Mouse (Mus musculus): Measurements from ENCODE around the gene Olfr957. TPM values are rescaled to one million over a fixed set of nuclear protein-coding genes. Genes with fewer than 3 reads are reported as not detected.

Olfr957 gene
- total RNA-seq (2014; fragmentation: Nextera tagmentation), result not detected in 2 replicates
- total RNA-seq (2017), result not detected in 2 replicates

- no peak for ATAC-seq (replicated peaks; ENCODE audit: poor library complexity, severe bottlenecking)
These were observed at the start of gene Olfr957 for GRCm38 (mm10) chr9:39515531-39515930. Gene Olfr957, minus strand, starts transcription at chr9:39515809.

- no peak for ATAC-seq (replicated peaks; ENCODE audit: poor library complexity, severe bottlenecking)
These were observed 42.7 kb upstream of the Olfr957 start for GRCm38 (mm10) chr9:39558349-39558647.

GRCm38 (mm10) chr9:39557529-39558348 is 42.1 kb upstream of the Olfr957 start:
- no peak for ATAC-seq (replicated peaks; ENCODE audit: poor library complexity, severe bottlenecking)

- no peak for ATAC-seq (replicated peaks; ENCODE audit: poor library complexity, severe bottlenecking)
These were observed 38.3 kb upstream of the Olfr957 start, which contains the start of gene Olfr958 for GRCm38 (mm10) chr9:39553946-39554345. Gene Olfr958, minus strand, starts transcription at chr9:39554054.

GRCm38 (mm10) chr9:39550806-39551205 is 35.2 kb upstream of the Olfr957 start:
- ATAC-seq (replicated peaks; ENCODE audit: poor library complexity, severe bottlenecking), result no peak

GRCm38 (mm10) chr9:39523616-39524285 is 8.1 kb upstream of the Olfr957 start:
- no peak for ATAC-seq (replicated peaks; ENCODE audit: poor library complexity, severe bottlenecking)

- no peak for ATAC-seq (replicated peaks; ENCODE audit: poor library complexity, severe bottlenecking)
These were observed 3.0 kb upstream of the Olfr957 start for GRCm38 (mm10) chr9:39518595-39518994.

GRCm38 (mm10) chr9:39509412-39509811 is 6.2 kb downstream of the Olfr957 start:
- ATAC-seq (replicated peaks; ENCODE audit: poor library complexity, severe bottlenecking), result no peak

- ATAC-seq (replicated peaks; ENCODE audit: poor library complexity, severe bottlenecking), result peak; percentile 56
These were observed 6.6 kb downstream of the Olfr957 start for GRCm38 (mm10) chr9:39508998-39509397.

- ATAC-seq (replicated peaks; ENCODE audit: poor library complexity, severe bottlenecking), result no peak
These were observed 21.7 kb downstream of the Olfr957 start, which contains the start of gene Olfr44 for GRCm38 (mm10) chr9:39493895-39494294. Gene Olfr44, minus strand, starts transcription at chr9:39493995.

- ATAC-seq (replicated peaks; ENCODE audit: poor library complexity, severe bottlenecking), result no peak
These were observed 43.8 kb downstream of the Olfr957 start, which contains the start of gene Olfr955 for GRCm38 (mm10) chr9:39471844-39472243. Gene Olfr955, minus strand, starts transcription at chr9:39471944.

Other genes starting within 250 kb of the Olfr957 start
- not detected in 2 replicates for gene Olfr945, start 239.0 kb downstream of the Olfr957 start, total RNA-seq (2014; fragmentation: Nextera tagmentation)
- gene Olfr945, start 239.0 kb downstream of the Olfr957 start, total RNA-seq (2017), result not detected in 2 replicates
- not detected in 2 replicates for gene Olfr948, start 189.8 kb downstream of the Olfr957 start, total RNA-seq (2014; fragmentation: Nextera tagmentation)
- not detected in 2 replicates for gene Olfr948, start 189.8 kb downstream of the Olfr957 start, total RNA-seq (2017)
- gene Olfr951, start 128.4 kb downstream of the Olfr957 start, total RNA-seq (2014; fragmentation: Nextera tagmentation), result not detected in 2 replicates
- not detected in 2 replicates for gene Olfr951, start 128.4 kb downstream of the Olfr957 start, total RNA-seq (2017)
- gene Olfr952, start 88.7 kb downstream of the Olfr957 start, total RNA-seq (2014; fragmentation: Nextera tagmentation), result not detected in 2 replicates
- gene Olfr952, start 88.7 kb downstream of the Olfr957 start, total RNA-seq (2017), result not detected in 2 replicates
- gene Olfr954, start 59.1 kb downstream of the Olfr957 start, total RNA-seq (2014; fragmentation: Nextera tagmentation), result not detected in 2 replicates
- not detected in 2 replicates for gene Olfr954, start 59.1 kb downstream of the Olfr957 start, total RNA-seq (2017)
- gene Olfr955, start 43.9 kb downstream of the Olfr957 start, total RNA-seq (2014; fragmentation: Nextera tagmentation), result not detected in 2 replicates
- not detected in 2 replicates for gene Olfr955, start 43.9 kb downstream of the Olfr957 start, total RNA-seq (2017)
- not detected in 2 replicates for gene Olfr44, start 21.8 kb downstream of the Olfr957 start, total RNA-seq (2014; fragmentation: Nextera tagmentation)
- not detected in 2 replicates for gene Olfr44, start 21.8 kb downstream of the Olfr957 start, total RNA-seq (2017)
- not detected in 2 replicates for gene Olfr958, start 38.2 kb upstream of the Olfr957 start, total RNA-seq (2014; fragmentation: Nextera tagmentation)
- gene Olfr958, start 38.2 kb upstream of the Olfr957 start, total RNA-seq (2017), result not detected in 2 replicates
- not detected in 2 replicates for gene Olfr959, start 59.8 kb upstream of the Olfr957 start, total RNA-seq (2014; fragmentation: Nextera tagmentation)
- not detected in 2 replicates for gene Olfr959, start 59.8 kb upstream of the Olfr957 start, total RNA-seq (2017)
- not detected in 2 replicates for gene AW551984, start 88.6 kb upstream of the Olfr957 start, total RNA-seq (2014; fragmentation: Nextera tagmentation)
- gene AW551984, start 88.6 kb upstream of the Olfr957 start, total RNA-seq (2017), result not detected in 2 replicates
- gene Olfr148, start 94.8 kb upstream of the Olfr957 start, total RNA-seq (2014; fragmentation: Nextera tagmentation), result not detected in 2 replicates
- not detected in 2 replicates for gene Olfr148, start 94.8 kb upstream of the Olfr957 start, total RNA-seq (2017)
- not detected in 2 replicates for gene Olfr960, start 105.6 kb upstream of the Olfr957 start, total RNA-seq (2014; fragmentation: Nextera tagmentation)
- gene Olfr960, start 105.6 kb upstream of the Olfr957 start, total RNA-seq (2017), result not detected in 2 replicates
- gene Olfr961, start 129.3 kb upstream of the Olfr957 start, total RNA-seq (2014; fragmentation: Nextera tagmentation), result not detected in 2 replicates
- gene Olfr961, start 129.3 kb upstream of the Olfr957 start, total RNA-seq (2017), result not detected in 2 replicates
- gene Olfr963, start 151.4 kb upstream of the Olfr957 start, total RNA-seq (2014; fragmentation: Nextera tagmentation), result not detected in 2 replicates
- not detected in 2 replicates for gene Olfr963, start 151.4 kb upstream of the Olfr957 start, total RNA-seq (2017)
- gene Olfr149, start 191.3 kb upstream of the Olfr957 start, total RNA-seq (2014; fragmentation: Nextera tagmentation), result not detected in 2 replicates
- not detected in 2 replicates for gene Olfr149, start 191.3 kb upstream of the Olfr957 start, total RNA-seq (2017)
- not detected in 2 replicates for gene Olfr965, start 195.5 kb upstream of the Olfr957 start, total RNA-seq (2014; fragmentation: Nextera tagmentation)
- not detected in 2 replicates for gene Olfr965, start 195.5 kb upstream of the Olfr957 start, total RNA-seq (2017)
- not detected in 2 replicates for gene Olfr150, start 215.2 kb upstream of the Olfr957 start, total RNA-seq (2014; fragmentation: Nextera tagmentation)
- gene Olfr150, start 215.2 kb upstream of the Olfr957 start, total RNA-seq (2017), result not detected in 2 replicates
- gene Olfr967, start 230.4 kb upstream of the Olfr957 start, total RNA-seq (2014; fragmentation: Nextera tagmentation), result not detected in 2 replicates
- gene Olfr967, start 230.4 kb upstream of the Olfr957 start, total RNA-seq (2017), result not detected in 2 replicates

Data from granulocyte monocyte progenitor cell, adult 5-6 weeks (primary cell).